Mouse (Mus musculus): ENCODE data around the gene Arpc2. TPM values are rescaled to one million over a fixed set of nuclear protein-coding genes. Genes with fewer than 3 reads are reported as not detected.

Gene Arpc2
- total and polyA plus RNA-seq, 3 experiments = 108 to 423 (median 141) TPM

- peak; percentile 39; the same call in 1 of the 2 replicates for TF ChIP-seq BHLHE40 (IDR thresholded peaks at IDR 0.05; ENCODE audit: borderline replicate concordance, low read depth, low read length)
- no peak for TF ChIP-seq ZKSCAN1 (IDR thresholded peaks at IDR 0.05; ENCODE audit: low read depth, low read length)
Measured at GRCm38 (mm10) chr1:74295456-74296171, 59.7 kb downstream of the Arpc2 start (continued).

- TF ChIP-seq CTCF (IDR thresholded peaks at IDR 0.05 in 2 of 3, conservative IDR thresholded peaks at IDR 0.05 in 1 of 3; ENCODE audit: control insufficient read depth in 1 of 3, insufficient read depth in 1 of 3, low read depth in 2 of 3, low read length in 3 of 3, poor library complexity in 1 of 3, severe bottlenecking in 1 of 3) (no peak), GABPA (IDR thresholded peaks at IDR 0.05; ENCODE audit: low read depth, low read length) (no peak), TBP (IDR thresholded peaks at IDR 0.05; ENCODE audit: low read depth, low read length) (no peak)
- Histone ChIP-seq H3K9me3 (replicated peaks; ENCODE audit: insufficient read depth, low read length) (no peaks in the 10 kb centered on the region), H3K4me1 (ENCODE audit: control insufficient read depth in 1 of 2, insufficient read depth in 2 of 2, low read length in 2 of 2) (peaks cover 13 to 39% of the 10 kb centered on the region in 2 experiments), H3K36me3 (ENCODE audit: control insufficient read depth in 1 of 2, insufficient read depth in 2 of 2, low read length in 2 of 2) (peaks cover 0 to 25% of the 10 kb centered on the region in 2 experiments), H3K79me2 (ENCODE audit: control insufficient read depth, insufficient read depth, low read length, poor library complexity) (peaks cover 4% of the 10 kb centered on the region), H3K27ac (ENCODE audit: control insufficient read depth, low read depth, low read length) (no peak overlapping the region), H3K27me3 (ENCODE audit: control insufficient read depth in 1 of 2, insufficient read depth in 2 of 2, low read length in 2 of 2) (no peaks in the 10 kb centered on the region), H3K4me3 (ENCODE audit: control insufficient read depth in 1 of 2, insufficient read depth in 1 of 2, low read depth in 2 of 2, low read length in 2 of 2) (no peak overlapping the region), H3K9ac (ENCODE audit: control insufficient read depth, low read depth, low read length, poor library complexity, severe bottlenecking) (no peak overlapping the region)
- DNase-seq (ENCODE audit: low read depth, low spot score) = no peak
Measured at GRCm38 (mm10) chr1:74296477-74296876, 60.6 kb downstream of the Arpc2 start.

- no peaks in the 10 kb centered on the region for H3K27me3 ChIP-seq (ENCODE audit: control insufficient read depth in 1 of 2, insufficient read depth in 2 of 2, low read length in 2 of 2)
- H3K36me3 ChIP-seq (ENCODE audit: control insufficient read depth in 1 of 2, insufficient read depth in 2 of 2, low read length in 2 of 2) = peaks cover 0 to 25% of the 10 kb centered on the region in 2 experiments
- no peaks in the 10 kb centered on the region for H3K9me3 ChIP-seq (replicated peaks; ENCODE audit: insufficient read depth, low read length)
- H3K9ac ChIP-seq (ENCODE audit: control insufficient read depth, low read depth, low read length, poor library complexity, severe bottlenecking) = no peak overlapping the region
- no peak for TF ChIP-seq KAT2A (conservative IDR thresholded peaks at IDR 0.05; ENCODE audit: low read depth, low read length)
- TF ChIP-seq SMC3 (IDR thresholded peaks at IDR 0.05; ENCODE audit: low read depth, low read length) = no peak
- no peak for TF ChIP-seq ZMIZ1 (IDR thresholded peaks at IDR 0.05; ENCODE audit: low read depth, low read length)
- TF ChIP-seq TCF12 (IDR thresholded peaks at IDR 0.05; ENCODE audit: low read depth, low read length) = no peak
- no peak for DNase-seq (ENCODE audit: low read depth, low spot score)
- H3K27ac ChIP-seq (ENCODE audit: control insufficient read depth, low read depth, low read length) = no peak overlapping the region
- H3K4me1 ChIP-seq (ENCODE audit: control insufficient read depth in 1 of 2, insufficient read depth in 2 of 2, low read length in 2 of 2) = peaks cover 13 to 39% of the 10 kb centered on the region in 2 experiments
- peaks cover 8% of the 10 kb centered on the region for H3K79me2 ChIP-seq (ENCODE audit: control insufficient read depth, insufficient read depth, low read length, poor library complexity)
- no peak overlapping the region for H3K4me3 ChIP-seq (ENCODE audit: control insufficient read depth in 1 of 2, insufficient read depth in 1 of 2, low read depth in 2 of 2, low read length in 2 of 2)
Measured at GRCm38 (mm10) chr1:74297269-74297668, 61.4 kb downstream of the Arpc2 start.

GRCm38 (mm10) chr1:74298157-74298750 lies 62.4 kb downstream of the Arpc2 start:
- TF ChIP-seq KAT2A (conservative IDR thresholded peaks at IDR 0.05; ENCODE audit: low read depth, low read length) (no peak), MXI1 (IDR thresholded peaks at IDR 0.05; ENCODE audit: low read depth, low read length) (no peak), GATA1 (IDR thresholded peaks at IDR 0.05; ENCODE audit: low read depth, low read length) (no peak), SIN3A (IDR thresholded peaks at IDR 0.05; ENCODE audit: low read length) (no peak), NELFE (IDR thresholded peaks at IDR 0.05; ENCODE audit: low read depth, low read length) (no peak), ZKSCAN1 (IDR thresholded peaks at IDR 0.05; ENCODE audit: low read depth, low read length) (no peak)
- Histone ChIP-seq H3K9ac (ENCODE audit: control insufficient read depth, low read depth, low read length, poor library complexity, severe bottlenecking) (no peak overlapping the region), H3K27ac (ENCODE audit: control insufficient read depth, low read depth, low read length) (no peak overlapping the region), H3K4me1 (ENCODE audit: control insufficient read depth in 1 of 2, insufficient read depth in 2 of 2, low read length in 2 of 2) (peaks cover 13 to 43% of the 10 kb centered on the region in 2 experiments), H3K79me2 (ENCODE audit: control insufficient read depth, insufficient read depth, low read length, poor library complexity) (peaks cover 11% of the 10 kb centered on the region), H3K27me3 (ENCODE audit: control insufficient read depth in 1 of 2, insufficient read depth in 2 of 2, low read length in 2 of 2) (no peaks in the 10 kb centered on the region), H3K9me3 (replicated peaks; ENCODE audit: insufficient read depth, low read length) (no peaks in the 10 kb centered on the region), H3K4me3 (ENCODE audit: control insufficient read depth in 1 of 2, insufficient read depth in 1 of 2, low read depth in 2 of 2, low read length in 2 of 2) (no peak overlapping the region), H3K36me3 (ENCODE audit: control insufficient read depth in 1 of 2, insufficient read depth in 2 of 2, low read length in 2 of 2) (peaks cover 0 to 25% of the 10 kb centered on the region in 2 experiments; a peak in 3 of 4 replicates)
- no peak for DNase-seq (ENCODE audit: low read depth, low spot score)

Data from MEL (cell line).